Mouse (Mus musculus) right cerebral cortex, adult 18-20 months (tissue): ENCODE measurements at regions not wholly inside any gene's neighbourhood (a gene's known extent, or its start where the extent isn't known, plus 50 kb on each side); places are given as distances from the start of the nearest gene placed in this dataset.

Source experiments
- DNase-seq: peaks from one replicate; pipeline ENCODE4 v3.0.0; 2022; ENCODE audit warnings: mixed read lengths

DNA sequence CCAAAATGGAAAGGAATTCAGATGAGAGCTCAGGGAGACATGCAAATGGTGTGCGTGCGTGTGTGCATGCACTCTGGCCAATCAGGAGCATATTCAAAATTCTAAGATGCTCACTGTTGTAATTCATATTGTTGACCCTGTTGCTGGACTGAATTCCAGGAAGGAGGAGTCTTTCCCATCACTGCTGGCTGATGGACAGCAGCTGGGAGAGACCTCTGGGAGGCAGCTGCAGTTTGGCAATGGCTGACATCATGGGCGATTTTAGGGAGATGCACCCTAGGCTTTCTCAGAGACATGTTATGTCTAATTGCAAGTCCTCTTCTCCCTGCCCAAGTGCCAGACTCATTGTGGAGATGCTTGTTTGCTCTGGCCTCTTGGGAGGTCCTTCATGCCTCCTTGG lies 220.6 kb upstream of the Myocd start:
- DNase-seq: no peak

DNA sequence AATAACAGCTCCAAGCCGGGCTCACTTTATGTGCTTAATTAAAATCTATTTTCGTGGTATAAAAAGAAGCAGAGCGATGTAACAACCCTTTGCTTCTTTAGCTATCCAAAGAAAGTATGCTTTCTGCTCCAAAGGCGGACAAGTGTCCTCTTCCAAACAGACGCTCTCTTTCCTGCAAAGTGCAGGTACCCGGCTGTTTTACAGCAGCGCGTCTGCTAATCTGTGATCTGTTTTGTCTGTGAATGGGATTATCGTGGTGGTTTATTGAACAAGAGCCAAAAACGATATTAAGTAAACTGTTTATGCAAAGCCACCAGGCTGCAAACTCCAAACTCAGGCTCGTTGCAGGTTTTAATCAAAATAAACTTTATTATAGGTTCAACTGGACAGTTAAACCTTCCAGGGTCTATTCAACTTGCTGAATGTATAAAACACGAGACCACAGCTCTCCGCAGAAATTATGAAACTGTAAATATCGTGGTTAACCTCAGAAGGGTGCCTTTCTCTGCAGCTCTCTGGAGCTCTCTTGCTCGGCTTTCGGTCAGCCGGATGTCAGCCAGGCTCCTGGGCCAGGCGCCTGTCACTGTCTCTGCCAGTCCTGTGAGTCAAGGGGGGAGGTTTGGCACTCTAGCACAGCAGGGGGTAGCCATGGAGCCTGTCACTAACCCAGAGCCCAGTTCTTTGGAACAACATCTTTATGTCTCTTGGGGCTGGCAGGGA lies 206.2 kb upstream of the Myocd start:
- DNase-seq: no peak

DNA sequence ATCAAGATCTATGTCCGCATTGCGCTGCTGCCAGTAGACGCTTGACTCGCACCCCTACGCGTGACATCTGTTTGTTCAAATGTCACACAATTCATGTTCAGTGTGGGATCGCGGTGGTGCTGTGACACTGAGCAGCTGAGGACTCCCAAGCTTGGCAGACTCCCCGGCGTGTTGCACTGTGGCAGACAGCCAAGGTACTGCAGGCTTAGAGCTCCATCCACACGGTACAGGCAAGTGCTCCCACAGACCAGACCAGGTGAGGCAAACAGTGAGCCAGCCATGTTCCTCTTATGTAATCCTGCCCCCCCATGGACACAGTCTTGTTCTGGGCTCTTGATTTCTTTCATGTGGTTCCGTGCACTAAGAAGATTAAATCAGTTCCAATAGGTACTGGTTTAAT lies 205.5 kb upstream of the Myocd start:
- DNase-seq: peak; percentile 78

DNA sequence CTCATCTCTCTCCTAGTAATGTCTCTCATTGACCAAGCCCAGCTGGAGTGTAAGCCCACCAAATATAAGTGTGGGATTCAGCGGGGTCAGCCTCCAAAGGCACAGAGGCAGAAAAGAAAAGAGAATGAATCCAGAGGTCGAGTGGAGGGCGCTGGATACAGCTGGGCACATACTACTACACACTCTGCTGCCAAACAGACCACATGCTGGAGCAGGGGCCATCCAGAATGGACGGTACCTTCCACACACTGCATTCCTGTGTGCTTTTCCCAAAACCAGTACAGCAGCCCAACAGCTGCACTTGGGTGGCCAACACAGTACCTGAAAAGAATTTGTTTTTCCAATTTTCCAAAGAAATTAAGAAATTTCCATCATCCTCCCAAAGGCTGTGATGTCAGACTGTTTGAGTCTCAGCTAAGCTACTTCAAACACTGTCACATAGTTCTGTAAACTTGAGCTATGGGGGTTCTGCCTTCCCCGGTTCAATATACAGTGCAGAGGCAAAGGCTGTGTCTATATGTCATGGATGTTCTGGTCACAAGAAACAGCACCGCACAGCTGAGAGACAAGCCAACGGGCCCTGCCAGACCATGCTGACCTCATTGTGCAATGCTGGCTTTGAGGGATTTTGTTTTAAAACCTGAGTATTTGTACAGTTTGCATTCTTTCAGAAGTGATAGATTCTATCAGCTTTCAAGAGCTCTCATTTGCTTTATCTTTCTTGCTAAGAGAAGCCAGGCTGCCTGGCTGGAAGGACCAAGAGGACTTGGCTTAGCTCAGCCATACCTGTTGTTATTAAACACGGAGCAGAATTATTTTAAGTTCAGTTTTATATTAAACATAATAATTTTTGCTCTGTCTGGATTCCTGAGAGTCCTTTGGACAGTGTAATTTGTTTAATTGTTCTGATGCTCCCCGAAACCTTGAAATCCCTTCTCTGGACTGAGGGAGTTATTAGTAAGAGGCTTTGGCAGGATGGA lies 200.3 kb upstream of the Myocd start:
- DNase-seq: no peak

DNA sequence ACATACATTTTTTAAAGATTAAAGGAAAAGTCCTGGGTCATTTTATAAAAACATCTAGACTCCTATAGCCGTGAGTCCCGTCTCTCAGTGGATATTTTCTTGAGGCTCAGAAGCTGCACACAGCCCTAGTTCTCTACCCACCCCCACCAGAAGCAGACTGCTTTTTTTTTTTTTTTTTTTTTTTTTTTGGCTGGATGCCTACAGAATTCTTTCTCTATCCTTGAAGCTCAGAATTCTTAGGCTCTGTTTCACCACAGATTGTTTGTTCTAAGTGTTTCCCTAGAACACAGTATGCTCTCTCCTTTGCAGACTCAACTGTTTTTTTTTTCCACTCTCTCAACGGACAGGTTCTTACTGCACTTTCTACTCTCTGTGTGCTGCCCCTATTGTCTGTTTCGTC lies 191.3 kb upstream of the Myocd start:
- DNase-seq: no peak

DNA sequence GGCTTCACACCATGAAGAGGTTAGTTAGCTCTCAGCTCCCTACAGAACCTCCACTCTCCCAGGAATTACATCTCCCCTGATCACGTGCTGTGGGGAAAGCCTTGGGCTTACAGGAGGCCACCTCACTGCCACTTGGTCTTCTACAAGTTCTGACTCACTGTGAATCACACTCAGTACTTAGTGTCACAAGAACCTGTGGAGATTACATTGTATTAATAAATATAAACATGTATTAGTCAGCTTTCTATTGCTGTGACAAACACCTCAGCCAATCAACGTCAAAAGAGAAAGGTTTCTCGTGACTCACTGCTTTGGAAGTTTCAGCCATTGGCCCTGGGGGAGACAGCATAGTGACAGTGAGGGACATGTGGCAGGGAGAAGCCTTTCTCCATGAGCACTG lies 178.6 kb upstream of the Myocd start:
- no peak for DNase-seq

DNA sequence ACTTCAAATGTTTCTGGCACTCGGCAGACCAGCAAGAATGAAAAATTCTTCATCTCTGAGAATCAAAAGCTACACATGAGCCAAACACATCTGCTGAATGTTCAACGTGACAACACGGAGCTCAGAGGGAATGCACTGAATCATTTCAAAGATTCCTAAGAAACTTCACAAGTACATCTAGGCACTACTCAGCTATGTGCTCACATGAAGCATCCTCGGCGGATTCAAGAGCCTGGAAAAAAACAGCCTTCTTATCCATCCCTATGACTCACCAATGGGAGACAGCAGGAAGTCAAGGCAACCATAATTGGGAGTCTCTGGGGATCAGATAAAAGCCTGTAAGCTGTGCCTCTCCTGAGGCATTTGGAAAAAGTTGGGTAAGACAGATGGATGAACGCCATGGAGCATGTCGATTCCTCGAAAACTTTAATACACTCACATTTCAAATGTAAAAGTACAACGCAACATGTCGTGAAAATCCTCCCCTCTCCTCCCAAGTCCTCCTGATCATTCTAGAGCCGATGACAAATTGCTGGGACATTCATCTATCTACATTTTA lies 173.8 kb upstream of the Myocd start:
- DNase-seq: peak; percentile 48

DNA sequence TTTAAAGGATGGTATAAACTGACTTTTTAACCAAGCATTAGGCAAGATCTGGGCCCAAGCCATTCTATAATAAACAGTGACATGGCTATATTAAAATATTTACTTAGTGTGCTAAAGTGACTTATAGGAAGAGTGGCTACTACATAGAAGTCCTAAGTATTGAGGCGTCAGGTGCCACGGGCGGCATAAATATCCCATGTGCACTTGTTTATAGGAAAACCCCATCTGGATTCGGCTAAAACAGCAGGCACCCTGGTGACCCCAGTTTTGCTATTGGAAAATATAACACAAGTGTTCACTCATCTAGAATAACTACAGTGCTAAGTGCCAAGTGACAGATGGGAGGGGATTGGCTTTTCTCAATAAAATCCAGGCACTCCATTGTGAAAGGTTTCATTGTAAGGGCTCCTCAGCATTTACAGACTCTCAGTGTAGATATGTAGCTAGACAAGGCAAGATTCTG lies 165.9 kb upstream of the Myocd start:
- no peak for DNase-seq

DNA sequence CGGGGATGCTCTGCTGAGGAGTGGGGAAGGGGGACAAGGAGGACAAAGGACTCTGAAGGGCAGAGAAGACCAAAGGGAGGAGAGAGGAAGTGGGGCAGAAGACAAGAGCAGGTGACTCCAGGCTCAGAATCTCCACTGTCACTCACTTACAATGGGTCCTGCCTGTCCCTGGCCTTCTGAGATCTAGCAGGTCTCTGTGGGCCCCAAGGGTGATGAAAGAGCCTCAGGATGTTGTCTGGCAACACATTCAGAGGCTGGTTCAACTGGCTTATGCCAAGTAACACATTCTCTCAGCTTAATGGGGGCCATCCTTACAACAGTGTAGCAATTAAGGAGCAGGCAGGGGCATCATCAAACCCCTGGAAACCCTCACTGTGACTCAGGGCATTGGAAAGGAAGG lies 152.1 kb upstream of the Myocd start:
- DNase-seq: no peak

DNA sequence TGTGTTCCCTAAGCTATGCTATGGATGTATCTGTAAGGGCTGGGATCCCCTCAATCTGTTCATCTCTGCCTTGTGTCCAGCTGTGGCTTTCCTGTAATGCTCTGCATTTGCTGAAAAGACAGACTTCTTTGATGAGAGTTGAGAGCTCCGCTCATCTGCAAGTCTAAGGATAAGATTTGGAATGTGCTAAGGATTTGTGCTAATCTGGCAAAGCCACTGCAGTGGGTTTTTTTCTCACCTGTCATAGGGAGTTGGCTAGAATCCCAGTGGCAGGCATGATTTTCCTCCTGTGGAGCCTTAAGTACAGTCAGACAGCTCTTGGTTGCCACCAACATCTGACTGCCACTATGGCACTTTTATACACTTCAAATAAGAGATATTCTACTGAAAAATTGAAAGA lies 138.8 kb upstream of the Myocd start:
- peak; percentile 48 for DNase-seq

DNA sequence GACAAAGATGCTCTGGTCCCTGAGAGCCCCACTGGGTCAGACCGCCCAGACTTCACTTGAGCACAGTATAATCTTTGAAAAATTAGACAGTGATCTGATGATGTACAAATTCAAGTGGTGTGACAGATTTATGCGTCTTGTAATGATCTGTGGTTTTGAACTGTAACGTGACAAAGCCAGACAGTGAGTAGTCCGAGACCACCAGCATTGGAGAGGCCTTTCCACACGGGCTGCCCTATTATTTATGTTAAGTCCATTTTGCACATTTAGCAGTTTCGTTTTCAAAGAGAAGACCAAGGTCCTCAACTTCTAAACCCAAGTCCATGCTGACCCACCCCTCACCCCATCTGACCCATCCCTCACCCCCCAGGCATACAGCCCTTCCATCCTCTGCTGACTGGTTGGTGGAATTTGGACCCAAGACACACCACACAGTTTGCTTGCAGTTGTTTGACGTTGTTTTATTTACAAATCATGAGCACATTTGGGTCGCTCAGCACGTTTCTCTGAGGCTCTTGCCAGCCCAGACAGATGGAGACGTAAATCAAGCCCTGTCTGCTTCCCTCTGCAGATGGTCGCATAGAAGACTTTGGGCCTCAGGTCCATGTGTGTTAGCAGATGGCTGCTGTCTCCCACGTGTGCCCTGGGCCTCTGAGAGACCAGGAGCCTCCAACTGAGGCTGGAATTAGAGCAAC lies 132.8 kb upstream of the Myocd start:
- DNase-seq: no peak

DNA sequence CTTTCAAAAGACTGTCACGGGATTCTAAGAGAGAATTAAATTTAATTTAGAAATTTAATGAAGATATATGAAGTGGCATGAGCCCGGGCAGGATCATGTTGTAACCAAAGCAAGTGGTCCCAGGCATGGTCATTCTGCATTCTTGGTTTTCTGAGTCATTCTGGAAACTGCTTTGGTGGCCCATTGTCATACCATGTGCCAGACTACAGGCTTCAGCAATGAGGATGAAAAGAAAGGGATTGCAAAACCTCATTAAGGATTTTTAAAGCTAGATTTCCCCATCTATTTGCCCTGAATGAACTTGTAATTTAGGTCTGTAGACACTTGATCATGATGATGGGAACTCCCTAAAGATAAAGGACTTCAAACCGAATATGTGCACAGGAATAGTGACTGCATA lies 119.4 kb upstream of the Myocd start:
- no peak for DNase-seq

DNA sequence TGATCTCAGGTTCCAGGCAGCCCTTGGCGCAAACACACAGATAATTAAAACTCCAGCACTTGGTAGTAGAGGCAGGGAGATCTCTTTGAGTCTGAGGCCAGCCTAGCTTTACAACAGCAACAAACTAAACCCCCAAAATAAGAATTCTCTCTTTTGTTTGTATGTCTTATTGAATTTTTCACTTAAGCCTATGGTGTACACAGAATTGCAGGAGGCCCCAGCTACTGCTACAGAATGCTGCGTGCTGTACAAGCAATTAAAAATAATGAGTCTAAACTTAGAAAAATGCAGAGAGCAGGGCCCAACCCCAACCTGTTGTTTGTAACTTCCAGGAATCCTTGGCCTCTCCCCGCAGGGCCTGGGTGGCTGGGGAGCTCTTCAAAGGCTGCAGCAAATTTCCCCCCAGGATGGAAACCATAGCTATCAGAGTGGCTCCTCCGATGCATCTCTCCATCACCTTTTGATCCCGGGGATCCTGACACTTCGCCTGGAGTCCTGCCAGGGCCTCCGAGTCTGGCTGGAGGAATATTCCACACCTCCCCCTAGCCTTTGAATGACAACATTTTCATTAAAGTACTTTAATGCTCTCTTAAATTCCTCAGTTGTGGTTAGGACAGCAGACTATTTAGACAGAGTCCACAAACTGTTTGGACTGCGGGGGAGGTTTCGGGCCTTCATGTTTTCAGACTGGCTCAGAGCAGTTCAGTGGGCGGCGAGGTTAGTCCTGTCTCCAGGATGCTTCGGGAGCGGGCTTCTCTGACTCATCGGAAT lies 116.7 kb upstream of the Myocd start:
- no peak for DNase-seq

DNA sequence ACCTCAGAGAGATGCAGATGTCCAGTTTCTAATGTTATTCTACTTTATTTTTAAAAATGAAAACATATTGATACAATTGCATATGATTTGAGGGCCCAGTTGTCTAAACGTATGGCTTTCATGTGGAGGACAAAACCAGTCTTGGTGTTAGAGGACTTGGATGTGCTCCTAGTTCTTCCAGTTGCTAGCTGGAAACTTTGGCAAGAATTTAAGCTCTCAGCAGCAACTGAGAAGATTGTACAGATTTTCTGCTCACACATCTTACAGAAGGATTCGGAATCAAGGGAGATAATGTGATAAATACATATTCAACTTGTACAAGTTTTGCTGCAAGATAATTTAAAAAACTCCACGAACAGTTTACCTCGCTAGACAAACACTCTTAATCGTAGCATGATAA lies 105.6 kb upstream of the Myocd start:
- peak; percentile 10 for DNase-seq

DNA sequence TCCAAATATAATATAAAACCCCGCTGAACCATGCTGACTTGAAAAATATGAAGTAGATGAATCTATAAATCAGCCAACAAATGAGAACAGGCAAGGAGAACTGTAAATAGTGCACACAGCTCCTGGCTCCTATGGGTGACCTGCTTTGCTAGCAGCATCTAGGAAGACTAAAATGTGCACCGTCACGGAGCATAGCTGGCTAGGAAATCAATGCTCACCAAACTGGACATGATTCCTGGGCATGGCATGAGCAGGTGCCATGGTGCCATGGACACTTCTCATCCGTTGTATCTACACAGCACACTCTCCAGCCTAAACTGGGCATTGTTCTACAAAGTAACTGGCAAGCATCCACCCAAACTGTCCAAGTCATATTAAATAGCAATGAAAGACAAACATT lies 103.3 kb upstream of the Myocd start:
- no peak for DNase-seq

DNA sequence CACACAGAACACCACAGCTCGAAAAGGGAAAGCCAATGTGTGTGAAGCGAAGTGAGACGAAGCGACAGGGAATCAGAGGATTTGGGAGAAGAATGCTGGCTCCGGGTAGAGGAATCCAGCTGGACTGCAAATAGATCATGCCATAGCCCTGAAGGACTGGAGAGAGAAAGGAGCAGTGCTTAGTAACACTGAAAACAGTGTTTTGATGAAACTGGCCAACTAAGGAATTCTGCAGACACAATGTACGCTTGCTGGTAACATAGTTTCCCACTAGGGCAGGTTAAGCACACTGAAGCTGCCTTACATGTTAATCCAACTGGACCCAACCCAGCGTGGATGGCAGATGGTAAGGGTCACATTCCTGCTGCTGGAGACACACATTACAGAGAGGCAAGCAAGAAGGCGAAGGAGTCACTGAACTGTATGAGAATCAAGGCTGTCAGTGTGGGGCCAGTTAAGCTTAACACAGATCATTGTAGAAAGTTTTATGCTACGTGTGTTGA lies 102.6 kb upstream of the Myocd start:
- no peak for DNase-seq

DNA sequence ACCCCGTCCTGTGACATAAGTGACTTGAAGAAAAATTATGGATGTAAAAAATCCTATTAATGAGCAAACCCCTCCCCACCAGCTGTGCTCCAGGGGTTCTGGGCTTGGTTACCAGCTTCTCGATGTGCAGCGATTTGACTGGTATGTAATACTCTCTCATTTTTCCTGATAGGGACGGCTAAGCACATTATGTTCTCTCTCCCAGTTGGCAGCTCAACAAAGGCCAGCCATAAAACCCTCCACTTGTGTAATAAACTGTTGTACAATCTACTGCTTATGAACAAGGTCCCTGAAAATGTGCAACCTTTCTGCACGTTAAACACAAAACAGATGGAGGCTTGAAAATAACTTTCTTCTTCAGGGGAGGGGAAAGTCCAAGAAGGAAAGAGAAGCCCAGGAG lies 98.0 kb upstream of the Myocd start:
- no peak for DNase-seq

DNA sequence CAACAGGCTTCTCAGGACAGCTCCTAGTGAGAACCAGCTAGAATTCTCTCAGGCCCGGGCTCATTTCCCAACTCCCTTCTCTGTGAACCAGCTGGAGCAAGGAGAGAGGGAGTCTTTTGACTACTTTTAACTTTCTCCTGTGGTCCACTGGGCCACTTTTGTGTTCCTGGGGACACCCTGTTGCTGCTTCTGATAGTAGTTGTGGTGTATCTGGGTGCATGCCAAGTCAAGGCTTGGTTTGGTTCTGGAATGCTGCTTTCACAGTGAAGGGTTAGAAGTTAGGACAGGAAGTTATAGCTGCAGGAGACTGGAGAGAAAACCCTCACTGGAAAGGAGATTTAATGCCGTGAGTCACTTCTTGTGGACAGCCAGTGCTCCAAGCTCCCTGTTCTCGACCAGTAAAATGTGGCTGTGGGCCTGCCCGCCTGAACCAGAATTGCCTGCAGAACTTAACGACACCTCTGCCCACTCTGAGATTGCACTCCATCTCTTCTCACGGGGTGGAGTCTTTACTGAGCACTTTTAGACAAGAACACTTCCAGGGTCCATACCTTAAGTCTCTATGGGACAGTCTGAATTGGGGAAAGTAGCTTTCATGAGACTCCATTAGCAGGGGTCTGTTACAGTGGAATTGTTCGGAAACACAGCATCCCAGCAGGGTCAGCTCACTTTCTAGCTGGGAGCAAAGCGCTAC lies 97.0 kb upstream of the Myocd start:
- DNase-seq: no peak

DNA sequence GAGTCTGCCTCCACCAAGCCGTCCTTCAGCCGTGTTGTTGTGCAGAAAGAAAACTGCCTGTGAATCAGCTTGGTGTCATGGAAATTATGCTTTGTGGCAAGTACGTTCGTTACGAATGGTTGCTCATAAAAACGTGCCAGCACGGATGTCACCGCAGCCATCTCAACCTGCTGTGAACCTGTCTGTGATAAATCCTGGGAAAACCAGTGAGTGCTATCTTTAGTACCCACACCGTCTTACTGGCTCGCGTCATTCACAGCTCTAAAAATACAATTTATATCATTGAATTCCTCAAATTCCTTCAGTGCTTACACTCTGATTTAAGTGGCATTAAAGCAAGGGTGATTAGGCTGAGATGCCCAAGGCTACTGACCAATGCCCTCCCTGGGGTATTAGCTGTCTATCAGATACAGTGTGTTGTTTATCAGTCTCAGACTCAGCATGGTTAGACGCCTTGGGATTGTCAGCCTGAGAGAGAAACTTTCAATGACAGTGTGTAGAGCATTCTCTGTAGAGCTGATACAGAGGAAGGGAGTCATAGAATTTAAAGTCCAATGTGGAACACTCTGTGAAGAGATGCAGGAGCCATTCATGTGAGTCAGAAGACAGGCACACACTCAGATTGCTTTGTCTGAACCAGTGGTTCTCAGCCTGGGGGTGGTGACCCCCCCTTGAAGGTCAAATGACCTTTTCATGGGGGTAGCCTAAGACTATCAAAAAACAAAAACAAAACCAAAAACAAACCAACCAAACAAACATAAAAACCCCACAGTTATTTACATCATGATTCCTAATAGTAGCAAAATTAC lies 96.2 kb upstream of the Myocd start:
- DNase-seq: peak; percentile 26

DNA sequence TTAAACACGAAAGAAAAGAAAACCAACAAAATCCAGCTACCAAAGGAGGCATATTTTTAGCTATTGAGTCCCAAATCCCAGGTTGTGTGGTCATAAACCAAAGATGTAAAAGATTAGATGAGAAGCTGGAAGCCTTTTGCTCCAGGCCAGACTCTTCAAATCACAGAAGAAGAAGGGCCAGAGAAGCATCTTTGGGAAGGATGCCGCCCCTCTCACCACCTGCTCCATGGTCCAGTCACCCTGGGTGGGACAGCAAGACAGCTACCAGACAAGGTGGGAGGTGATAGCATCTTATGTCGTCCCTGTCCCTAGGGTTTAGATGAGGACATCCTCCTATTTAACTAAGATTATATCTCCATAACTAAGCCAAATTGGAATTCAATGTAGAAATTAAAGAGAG lies 95.1 kb upstream of the Myocd start:
- DNase-seq: no peak

DNA sequence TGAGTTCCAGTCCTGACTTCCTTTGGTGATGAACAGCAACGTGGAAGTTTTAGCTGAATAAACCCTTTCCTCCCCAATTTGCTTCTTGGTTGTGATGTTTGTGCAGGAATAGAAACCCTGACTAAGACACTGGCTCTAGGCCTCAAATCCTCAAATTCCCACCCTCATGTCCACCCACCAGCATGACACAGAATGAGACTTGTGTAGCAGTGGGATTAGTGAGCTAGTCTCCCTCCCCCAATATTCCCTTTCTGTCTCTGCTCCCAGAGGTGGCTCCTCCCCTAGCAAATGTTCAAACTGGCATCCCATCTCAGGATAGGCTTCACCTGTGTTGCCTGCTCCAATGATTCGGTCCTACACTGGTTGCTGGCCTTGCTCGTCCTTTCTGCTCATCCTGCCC lies 94.1 kb upstream of the Myocd start:
- peak; percentile 29 for DNase-seq
